Mouse (Mus musculus) forebrain, embryonic 16.5 days (tissue): ENCODE measurements around the gene Pklr. TPM values are rescaled to one million over a fixed set of nuclear protein-coding genes. Genes with fewer than 3 reads are reported as not detected.
"Not testable (repeated sequence)": the region's sequence is repeated elsewhere in the genome, so short reads cannot be mapped to it uniquely, and the experiment has no call there.

Experiments used
- ATAC-seq: fragments of 200-750 bp; cut with Nextera tagmentation; 2 replicates; pipeline ENCODE4 v1.8.0; 2017; ENCODE audit warnings: mild to moderate bottlenecking, moderate library complexity
- H3K27ac ChIP-seq: fragments of 300-500 bp; sonication (generic); 2 replicates; pipeline ENCODE4 v1.5.1; 2014; ENCODE audit warnings: low read length, control low read depth
- H3K27me3 ChIP-seq: fragments of 300-500 bp; sonication (generic); replicated peaks from 2 replicates; pipeline ENCODE4 v1.6.1; 2014; ENCODE audit warnings: low read length; ENCODE audit not compliant: control insufficient read depth, insufficient read depth
- H3K36me3 ChIP-seq: fragments of 300-500 bp; sonication (generic); 2 replicates; pipeline ENCODE4 v1.6.1; 2014; ENCODE audit not compliant: control insufficient read depth, insufficient read depth
- H3K4me1 ChIP-seq: fragments of 300-500 bp; sonication (generic); replicated peaks from 2 replicates; pipeline ENCODE4 v1.6.1; 2014; ENCODE audit warnings: low read length; ENCODE audit not compliant: control insufficient read depth, insufficient read depth
- H3K4me2 ChIP-seq: fragments of 300-500 bp; sonication (generic); 2 replicates; pipeline ENCODE4 v1.6.1; 2014; ENCODE audit warnings: mild to moderate bottlenecking, low read length, control low read depth
- H3K4me3 ChIP-seq: fragments of 300-500 bp; sonication (generic); replicated peaks from 2 replicates; pipeline ENCODE4 v1.5.1; 2014; ENCODE audit warnings: mild to moderate bottlenecking, low read length, control low read depth
- H3K9ac ChIP-seq: fragments of 300-500 bp; sonication (generic); replicated peaks from 2 replicates; pipeline ENCODE4 v1.6.1; 2014; ENCODE audit warnings: low read depth, low read length, control low read depth
- H3K9me3 ChIP-seq: fragments of 300-500 bp; sonication (generic); 2 replicates; pipeline ENCODE4 v1.6.1; 2016; ENCODE audit warnings: low read length; ENCODE audit not compliant: control insufficient read depth
- WGBS: fragments of 180-500 bp; shearing (Covaris S2); extraction: QIAGEN DNeasy Blood & Tissue Kit; methylation state at CpG from one replicate; pipeline ENCODE4 v1.1.7; 2014; 5-methylcytosine and 5-hydroxymethylcytosine counted together
- polyA plus RNA-seq: library from polyadenylated mRNA; unstranded; fragments of >200 nt; fragmentation: Nextera tagmentation; extraction: Ambion mirVana; gene quantifications from 2 replicates; pipeline ENCODE4 v1.2.1, GENCODE M21; 2015

Gene Pklr
- polyA plus RNA-seq, 1 experiment from 2014 or later: 0.13 TPM

- Histone ChIP-seq H3K4me2 (peak overlapping the region; percentile 79), H3K27me3 (no peaks in the 10 kb centered on the region), H3K4me3 (peak overlapping the region; percentile 80), H3K4me1 (peaks cover 24% of the 10 kb centered on the region), H3K9ac (peak overlapping the region; percentile 81), H3K27ac (no peak overlapping the region; the same call in 1 of the 2 replicates), H3K9me3 (no peaks in the 10 kb centered on the region), H3K36me3 (no peaks in the 10 kb centered on the region)
- under 1% methylated on average over 13 of the region's 13 CpGs for WGBS
- no peak for ATAC-seq
These were observed 23.3 kb downstream of the Pklr start for GRCm38 (mm10) chr3:89159211-89159610.

DNA sequence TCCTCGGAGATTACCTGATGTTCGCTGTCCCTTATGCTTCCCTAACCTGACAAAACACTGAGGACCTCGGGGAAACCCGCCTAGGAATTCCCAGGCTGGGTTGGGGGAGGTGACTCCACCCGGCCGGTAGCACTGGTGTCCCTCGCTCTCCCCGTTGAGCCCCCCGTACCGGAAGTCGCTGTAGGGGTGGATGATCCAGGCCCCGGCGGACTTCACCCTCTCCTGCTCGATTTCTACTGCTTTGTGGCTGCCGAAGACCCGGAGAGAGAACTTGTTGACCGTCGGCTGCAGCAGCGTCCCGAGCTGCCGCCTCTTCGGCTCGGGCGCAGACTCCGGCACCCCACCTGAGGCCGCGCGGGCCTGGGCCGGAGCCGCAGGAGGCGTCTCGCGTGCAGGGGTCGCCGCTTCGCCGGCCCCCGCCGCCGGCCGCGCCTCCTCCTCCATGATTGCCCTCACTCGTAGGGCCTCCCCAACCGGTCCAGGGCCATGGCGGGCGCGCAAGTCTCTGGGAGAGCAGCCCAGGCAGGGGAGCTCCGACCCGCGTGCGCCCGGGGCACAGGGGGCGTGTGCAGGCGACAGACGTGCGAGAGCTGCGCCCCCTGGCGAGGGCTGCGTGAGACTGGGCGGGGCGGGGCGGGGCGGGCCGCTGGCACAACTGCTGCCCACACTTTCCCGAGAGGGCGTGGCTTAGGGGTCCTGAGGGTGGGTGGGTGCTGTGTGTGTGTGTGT, 23.8 kb downstream of the Pklr start, which contains the start of gene Hcn3:
Hcn3 (minus strand) TSS at position 581 of the 729 bp plus-strand sequence.
- Histone ChIP-seq H3K9me3 (no peaks in the 10 kb centered on the region), H3K4me3 (peak within 1 kb of the TSS; percentile 80), H3K9ac (peak within 1 kb of the TSS; percentile 81), H3K4me2 (peak within 1 kb of the TSS; percentile 79), H3K36me3 (no peaks in the 10 kb centered on the region), H3K27ac (no peak within 1 kb of the TSS; the same call in 1 of the 2 replicates), H3K27me3 (no peaks in the 10 kb centered on the region), H3K4me1 (peaks cover 25% of the 10 kb centered on the region)
- under 1% methylated on average over 60 of the region's 66 CpGs for WGBS
- peak; percentile 78 for ATAC-seq

DNA sequence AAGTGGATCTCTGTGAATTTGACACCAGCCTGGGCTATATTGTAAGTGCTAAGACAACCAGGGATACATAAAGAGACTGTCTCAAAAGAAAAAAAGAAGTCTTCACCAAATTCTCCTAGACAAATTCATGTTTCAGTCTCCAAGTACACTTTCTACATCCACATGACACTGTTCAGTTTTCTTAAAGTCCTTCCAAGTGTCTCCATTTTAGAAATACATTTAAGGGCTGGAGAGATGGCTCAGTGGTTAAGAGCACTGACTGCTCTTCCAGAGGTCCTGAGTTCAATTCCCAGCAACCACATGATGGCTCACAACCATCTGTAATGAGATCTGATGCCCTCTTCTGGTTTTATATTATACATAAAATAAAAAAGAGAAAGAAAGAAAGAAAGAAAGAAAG, 25.3 kb downstream of the Pklr start:
- not testable (repeated sequence) for H3K9me3 ChIP-seq, ATAC-seq, H3K27ac ChIP-seq, H3K27me3 ChIP-seq, H3K4me3 ChIP-seq, H3K9ac ChIP-seq, H3K4me2 ChIP-seq, H3K36me3 ChIP-seq
- peaks cover 36% of the 10 kb centered on the region for H3K4me1 ChIP-seq

DNA sequence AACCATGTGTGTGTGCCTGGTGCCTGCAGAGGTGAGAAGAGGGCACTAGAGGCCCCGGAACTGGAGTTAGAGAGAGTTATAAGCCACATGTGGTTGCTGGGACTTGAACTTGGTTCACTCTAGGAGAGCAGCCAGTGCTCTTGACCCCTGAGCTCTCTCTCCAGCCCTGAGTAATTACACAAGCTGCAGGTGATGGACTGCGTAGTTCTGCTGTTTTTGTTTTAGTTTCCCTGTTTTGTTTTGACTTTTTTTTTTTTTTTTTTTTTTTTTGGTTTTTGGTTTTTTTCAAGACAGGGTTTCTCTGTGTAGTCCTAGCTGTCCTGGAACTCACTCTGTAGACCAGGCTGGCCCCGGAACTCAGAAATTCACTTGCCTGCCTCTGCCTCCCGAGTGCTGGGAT, 25.8 kb downstream of the Pklr start:
- Histone ChIP-seq H3K9ac (no peak overlapping the region), H3K9me3 (no peaks in the 10 kb centered on the region), H3K4me3 (no peak overlapping the region), H3K4me2 (no peak overlapping the region), H3K27me3 (no peaks in the 10 kb centered on the region), H3K27ac (no peak overlapping the region), H3K4me1 (peaks cover 41% of the 10 kb centered on the region), H3K36me3 (no peaks in the 10 kb centered on the region)
- ATAC-seq: no peak
- 84% methylated on average over 4 of the region's 4 CpGs for WGBS

GRCm38 (mm10) chr3:89163123-89163522, 27.2 kb downstream of the Pklr start:
- Histone ChIP-seq H3K4me1 (peaks cover 37% of the 10 kb centered on the region), H3K36me3 (no peaks in the 10 kb centered on the region), H3K9me3 (no peaks in the 10 kb centered on the region), H3K4me2 (no peak overlapping the region), H3K27me3 (no peaks in the 10 kb centered on the region), H3K4me3 (no peak overlapping the region), H3K9ac (no peak overlapping the region), H3K27ac (no peak overlapping the region)
- ATAC-seq: no peak
- WGBS: 85% methylated on average over 1 of the region's 1 CpGs

GRCm38 (mm10) chr3:89163643-89164245, 27.8 kb downstream of the Pklr start:
- peak overlapping the region; percentile 96 for H3K4me3 ChIP-seq
- H3K4me1 ChIP-seq: peaks cover 31% of the 10 kb centered on the region
- WGBS: 70% methylated on average over 5 of the region's 5 CpGs
- peaks cover 5% of the 10 kb centered on the region for H3K36me3 ChIP-seq
- peak overlapping the region; percentile 96; the same call in 1 of the 2 replicates for H3K9ac ChIP-seq
- no peak overlapping the region; the same call in 1 of the 2 replicates for H3K27ac ChIP-seq
- peak overlapping the region; percentile 91 for H3K4me2 ChIP-seq
- H3K27me3 ChIP-seq: no peaks in the 10 kb centered on the region
- no peak for ATAC-seq
- H3K9me3 ChIP-seq: no peaks in the 10 kb centered on the region

DNA sequence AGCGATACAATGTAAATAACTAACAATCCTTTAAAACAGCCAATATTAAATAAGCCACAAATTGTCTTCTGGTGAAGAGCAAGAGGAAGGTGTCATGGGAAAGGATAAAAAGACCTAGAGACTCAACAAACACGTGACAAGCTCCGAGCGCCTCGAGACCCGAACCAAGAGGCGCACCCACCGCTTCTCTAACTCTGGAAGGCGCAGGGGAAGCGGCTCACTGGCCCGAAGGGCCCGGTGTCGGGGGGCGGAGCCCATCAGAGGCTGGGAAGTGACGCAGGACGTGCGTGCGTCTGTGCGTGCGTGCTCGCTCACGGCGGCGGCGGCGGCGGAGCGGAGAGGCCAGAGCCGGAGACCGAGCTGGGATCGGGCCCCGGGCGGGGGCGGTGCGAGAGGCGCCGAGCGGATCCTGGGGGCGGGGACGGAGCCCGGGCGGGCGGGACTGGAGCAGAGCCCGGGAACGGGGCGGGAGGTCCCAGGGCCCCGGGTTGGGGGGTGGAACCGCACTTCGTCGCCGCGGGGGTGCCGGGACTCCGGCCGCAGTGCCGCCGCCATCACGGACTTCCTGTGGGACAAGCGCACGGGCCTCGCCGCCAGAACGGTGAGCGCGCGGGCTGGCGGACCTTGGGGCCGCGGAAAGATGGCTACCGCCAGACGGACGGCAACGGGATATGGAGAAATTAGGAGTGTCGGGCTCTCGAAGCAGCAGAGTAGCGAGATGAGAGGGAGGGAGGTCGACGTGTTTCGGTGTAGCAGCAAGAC, 28.7 kb downstream of the Pklr start, which contains the start of gene Clk2:
Clk2 (plus strand) TSS at position 290 of the 762 bp plus-strand sequence.
- peaks cover 23% of the 10 kb centered on the region for H3K4me1 ChIP-seq
- peak within 1 kb of the TSS; percentile 91 for H3K4me2 ChIP-seq
- WGBS: 1% methylated on average over 58 of the region's 79 CpGs
- peak within 1 kb of the TSS; percentile 96 for H3K9ac ChIP-seq
- H3K27ac ChIP-seq: peak within 1 kb of the TSS; percentile 94
- H3K36me3 ChIP-seq: peaks cover 13% of the 10 kb centered on the region
- H3K4me3 ChIP-seq: peak within 1 kb of the TSS; percentile 96
- H3K27me3 ChIP-seq: no peaks in the 10 kb centered on the region
- peak; percentile 97 for ATAC-seq
- no peaks in the 10 kb centered on the region for H3K9me3 ChIP-seq

- Histone ChIP-seq H3K27me3 (no peaks in the 10 kb centered on the region), H3K27ac (peak overlapping the region; percentile 94), H3K4me2 (peak overlapping the region; percentile 91), H3K9ac (peak overlapping the region; percentile 96), H3K36me3 (peaks cover 20% of the 10 kb centered on the region), H3K9me3 (no peaks in the 10 kb centered on the region), H3K4me3 (peak overlapping the region; percentile 96), H3K4me1 (peaks cover 23% of the 10 kb centered on the region)
- no peak for ATAC-seq
- 23% methylated on average over 12 of the region's 12 CpGs for WGBS
These were observed 29.4 kb downstream of the Pklr start for GRCm38 (mm10) chr3:89165268-89165870.

- no peaks in the 10 kb centered on the region for H3K9me3 ChIP-seq
- WGBS: 92% methylated on average over 19 of the region's 19 CpGs
- H3K36me3 ChIP-seq: peaks cover 28% of the 10 kb centered on the region
These were observed 31.0 kb downstream of the Pklr start for GRCm38 (mm10) chr3:89166945-89167344.

More at GRCm38 (mm10) chr3:89166945-89167344, 31.0 kb downstream of the Pklr start:
- no peak overlapping the region for H3K4me2 ChIP-seq
- no peak overlapping the region for H3K4me3 ChIP-seq
- peaks cover 23% of the 10 kb centered on the region for H3K4me1 ChIP-seq
- ATAC-seq: no peak
- no peak overlapping the region for H3K9ac ChIP-seq
- H3K27me3 ChIP-seq: no peaks in the 10 kb centered on the region
- no peak overlapping the region for H3K27ac ChIP-seq
